Mouse (Mus musculus): ENCODE data around the gene Nfib. TPM values are rescaled to one million over a fixed set of nuclear protein-coding genes. Genes with fewer than 3 reads are reported as not detected.

The Nfib gene
- total and polyA plus RNA-seq, 3 experiments: 32.1 to 121 (median 118) TPM

DNA sequence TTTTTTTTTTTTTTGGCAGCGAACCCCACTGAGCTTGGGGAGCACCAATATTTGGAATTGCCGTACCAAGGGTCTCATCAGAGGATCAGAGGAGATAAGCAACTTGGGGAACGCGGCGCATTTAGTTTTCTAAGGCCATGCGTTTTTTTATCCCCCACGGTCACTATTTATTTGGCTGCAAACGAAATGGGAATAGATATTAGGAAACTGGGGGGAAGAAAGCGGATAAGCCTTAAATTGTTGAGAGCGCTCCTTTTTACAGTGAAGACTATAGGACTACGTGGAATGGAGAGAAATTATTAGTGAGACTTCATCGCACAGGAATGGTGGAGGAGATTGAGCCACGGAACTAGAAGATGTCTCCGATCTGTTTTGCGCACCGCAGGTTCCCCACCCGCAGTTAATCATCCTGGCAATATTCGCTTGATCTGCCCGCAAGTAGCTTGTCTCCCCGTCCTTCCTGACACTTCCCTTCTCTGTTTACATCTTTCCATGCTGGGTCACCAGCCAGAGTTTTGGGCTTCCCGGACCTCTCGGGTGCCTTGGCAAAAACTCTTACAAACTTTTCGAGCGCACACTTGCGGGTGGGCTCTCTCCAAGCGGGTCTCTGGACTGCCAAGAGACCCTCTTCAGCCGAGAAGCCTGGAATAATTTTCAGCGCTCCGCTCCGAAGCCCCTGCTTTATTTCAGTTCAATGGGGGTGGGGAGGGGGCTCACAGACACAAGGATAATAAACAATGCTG is 167.3 kb downstream of the Nfib start:
- Histone ChIP-seq H3K4me1 (ENCODE audit: control insufficient read depth, insufficient read depth, low read length) (peaks cover 9% of the 10 kb centered on the region), H3K27me3 (ENCODE audit: control insufficient read depth, insufficient read depth, low read length) (no peaks in the 10 kb centered on the region), H3K27ac (peak overlapping the region; percentile 76), H3K4me3 (peak overlapping the region; percentile 62), H3K9ac (ENCODE audit: low read depth, low read length) (peak overlapping the region; percentile 89), H3K36me3 (ENCODE audit: control insufficient read depth, insufficient read depth, low read length) (peaks cover 3% of the 10 kb centered on the region; the same call in 1 of the 2 replicates), H3K79me2 (replicated peaks; ENCODE audit: control insufficient read depth, insufficient read depth, low read length) (no peaks in the 10 kb centered on the region)
- TF ChIP-seq CTCF (IDR thresholded peaks at IDR 0.05) (no peak), EP300 (IDR thresholded peaks at IDR 0.05; ENCODE audit: insufficient read depth, low read depth, low read length) (no peak), POLR2A (IDR thresholded peaks at IDR 0.05; ENCODE audit: insufficient read depth, low read depth, low read length) (no peak)
- intact Hi-C loops (cut with DNase I): loop anchor here (2.0 to 10.0 kb wide), 7 partner anchors 33 to 1363 kb away; no protein-coding TSS in a partner anchor
- 10% methylated on average over 30 of the region's 30 CpGs for WGBS
- peak; percentile 53 to 70 for DNase-seq

- intact Hi-C loops (cut with DNase I): loop anchor here (5.0 to 10.0 kb wide), 6 partner anchors 90 to 1363 kb away; no protein-coding TSS in a partner anchor
- TF ChIP-seq POLR2A (IDR thresholded peaks at IDR 0.05; ENCODE audit: insufficient read depth, low read depth, low read length): peak; percentile 30; the same call in 1 of the 2 replicates
- TF ChIP-seq CTCF (IDR thresholded peaks at IDR 0.05): no peak
- H3K27me3 ChIP-seq (ENCODE audit: control insufficient read depth, insufficient read depth, low read length): no peaks in the 10 kb centered on the region
These were observed 168.1 kb downstream of the Nfib start for GRCm38 (mm10) chr4:82537279-82537967.

DNA sequence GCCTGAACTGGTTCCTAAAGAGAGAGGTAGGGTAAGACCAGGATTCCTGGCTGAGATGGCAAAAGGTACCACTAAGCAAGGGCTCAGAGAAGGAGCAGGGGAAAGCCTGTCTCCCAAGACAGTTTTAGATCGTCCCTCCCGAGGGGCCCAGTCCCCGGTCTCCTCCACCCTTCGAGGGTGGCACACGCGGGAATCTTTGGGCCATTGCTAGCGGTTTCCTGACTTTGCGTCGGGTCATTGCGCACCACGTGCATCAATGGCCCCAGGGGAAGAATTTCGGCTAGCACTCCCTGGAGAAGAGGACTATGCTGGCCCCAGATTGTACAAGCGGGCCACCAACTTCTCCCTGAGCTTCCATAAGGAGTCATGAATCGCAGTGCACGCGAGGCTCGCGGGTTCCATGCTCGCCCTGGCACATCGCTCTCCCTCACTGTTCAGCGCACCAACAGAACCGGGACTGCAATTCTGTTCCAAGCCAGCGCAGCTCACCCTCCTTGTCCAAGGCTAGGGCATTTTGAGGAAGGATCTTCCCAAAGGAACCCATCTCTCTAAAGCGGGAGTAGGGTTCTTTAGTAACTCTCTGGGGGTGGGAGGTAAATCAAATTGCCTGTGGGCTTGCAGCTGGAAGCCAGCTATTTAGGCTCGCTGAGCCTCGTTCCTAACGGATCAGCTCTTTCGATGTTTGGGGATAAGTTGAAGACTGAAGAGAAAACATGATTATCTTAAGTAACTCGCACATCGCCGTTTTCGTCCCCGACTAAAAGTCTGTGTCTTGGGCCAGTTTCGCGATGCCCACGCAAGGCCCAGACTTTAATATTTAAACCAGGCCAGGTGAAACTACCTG is 168.9 kb downstream of the Nfib start:
- H3K79me2 ChIP-seq (replicated peaks; ENCODE audit: control insufficient read depth, insufficient read depth, low read length): no peaks in the 10 kb centered on the region
- H3K36me3 ChIP-seq (ENCODE audit: control insufficient read depth, insufficient read depth, low read length): no peaks in the 10 kb centered on the region
- WGBS: 53% methylated on average over 36 of the region's 36 CpGs
- peak overlapping the region; percentile 89 for H3K9ac ChIP-seq (ENCODE audit: low read depth, low read length)
- peak overlapping the region; percentile 76 for H3K27ac ChIP-seq
- intact Hi-C loops (cut with DNase I): loop anchor here (1.0 to 10.0 kb wide), 7 partner anchors 25 to 1362 kb away; no protein-coding TSS in a partner anchor
- H3K4me1 ChIP-seq (ENCODE audit: control insufficient read depth, insufficient read depth, low read length): peaks cover 14% of the 10 kb centered on the region
- peak overlapping the region; percentile 62 for H3K4me3 ChIP-seq
- DNase-seq: peak; percentile 49 to 63
- TF ChIP-seq CTCF (IDR thresholded peaks at IDR 0.05): no peak
- TF ChIP-seq POLR2A (IDR thresholded peaks at IDR 0.05; ENCODE audit: insufficient read depth, low read depth, low read length): no peak
- 0 out of 2 replicates have a peak, but pooled peaks have one; percentile 14 for TF ChIP-seq EP300 (IDR thresholded peaks at IDR 0.05; ENCODE audit: insufficient read depth, low read depth, low read length)
- no peaks in the 10 kb centered on the region for H3K27me3 ChIP-seq (ENCODE audit: control insufficient read depth, insufficient read depth, low read length)

More at GRCm38 (mm10) chr4:82537279-82537967, 168.1 kb downstream of the Nfib start:
- Histone ChIP-seq H3K27ac (peak overlapping the region; percentile 76), H3K4me1 (ENCODE audit: control insufficient read depth, insufficient read depth, low read length) (peaks cover 12% of the 10 kb centered on the region), H3K79me2 (replicated peaks; ENCODE audit: control insufficient read depth, insufficient read depth, low read length) (no peaks in the 10 kb centered on the region), H3K4me3 (peak overlapping the region; percentile 62), H3K9ac (ENCODE audit: low read depth, low read length) (peak overlapping the region; percentile 89), H3K36me3 (ENCODE audit: control insufficient read depth, insufficient read depth, low read length) (peaks cover 2% of the 10 kb centered on the region; the same call in 1 of the 2 replicates)
- peak; percentile 70 to 80 for DNase-seq
- WGBS: 12% methylated on average over 28 of the region's 28 CpGs

DNA sequence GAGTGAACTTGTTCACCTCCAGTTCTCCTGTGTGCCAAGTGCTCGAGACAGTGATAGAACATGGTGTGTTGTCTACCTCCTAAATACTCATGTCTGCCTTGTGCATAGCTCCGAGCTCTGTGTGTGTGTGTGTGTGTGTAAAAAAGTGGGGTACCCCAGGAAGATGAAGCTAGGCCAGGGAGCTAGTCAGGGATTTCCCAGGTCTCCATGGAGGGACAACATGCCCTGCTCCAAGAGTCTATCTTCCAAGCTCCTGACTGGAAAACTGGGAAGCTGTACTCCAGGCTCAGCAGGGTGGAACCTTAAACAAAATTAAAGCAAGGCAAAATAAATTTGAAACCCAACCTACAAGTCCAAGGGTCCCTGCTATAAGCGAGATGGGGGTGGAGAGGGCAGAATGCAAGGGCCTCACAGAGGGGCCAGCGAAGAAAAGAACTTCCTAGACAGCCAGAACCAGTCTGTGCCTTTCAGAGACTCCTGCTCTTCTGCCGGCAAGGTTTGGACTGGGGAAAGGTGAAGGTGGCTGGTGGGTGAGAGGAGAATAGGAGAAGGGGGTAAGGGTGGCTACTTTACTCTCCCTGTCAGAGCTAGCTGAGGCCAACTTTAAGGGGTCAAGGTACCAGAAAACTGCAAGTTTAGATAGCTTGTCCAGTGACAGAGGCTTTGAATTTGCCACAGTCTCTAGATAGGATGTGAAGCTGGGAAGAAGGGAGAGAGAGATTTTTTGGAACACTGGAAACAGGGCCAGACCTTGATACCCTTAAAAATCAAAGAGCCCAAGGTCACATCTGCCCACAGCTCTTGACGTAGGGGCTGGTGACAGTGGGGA is 169.7 kb downstream of the Nfib start:
- peaks cover 18% of the 10 kb centered on the region for H3K4me1 ChIP-seq (ENCODE audit: control insufficient read depth, insufficient read depth, low read length)
- H3K4me3 ChIP-seq: no peak overlapping the region
- 79% methylated on average over 6 of the region's 6 CpGs for WGBS
- H3K27me3 ChIP-seq (ENCODE audit: control insufficient read depth, insufficient read depth, low read length): no peaks in the 10 kb centered on the region
- peak overlapping the region; percentile 76 for H3K27ac ChIP-seq
- no peaks in the 10 kb centered on the region for H3K79me2 ChIP-seq (replicated peaks; ENCODE audit: control insufficient read depth, insufficient read depth, low read length)
- TF ChIP-seq EP300 (IDR thresholded peaks at IDR 0.05; ENCODE audit: insufficient read depth, low read depth, low read length) (no peak), POLR2A (IDR thresholded peaks at IDR 0.05; ENCODE audit: insufficient read depth, low read depth, low read length) (no peak), CTCF (IDR thresholded peaks at IDR 0.05) (no peak)
- 0 out of 2 replicates have a peak, but pooled peaks cover 2% of the 10 kb centered on the region for H3K36me3 ChIP-seq (ENCODE audit: control insufficient read depth, insufficient read depth, low read length)
- intact Hi-C loops (cut with DNase I): loop anchor here (1.0 to 10.0 kb wide), 7 partner anchors 25 to 1361 kb away; no protein-coding TSS in a partner anchor
- no peak overlapping the region for H3K9ac ChIP-seq (ENCODE audit: low read depth, low read length)
- DNase-seq: no peak

GRCm38 (mm10) chr4:82533231-82533630 is 172.3 kb downstream of the Nfib start:
- H3K27ac ChIP-seq: peak overlapping the region; percentile 61
- H3K9ac ChIP-seq (ENCODE audit: low read depth, low read length): peak overlapping the region; percentile 8; the same call in 1 of the 2 replicates
- peaks cover 16% of the 10 kb centered on the region for H3K4me1 ChIP-seq (ENCODE audit: control insufficient read depth, insufficient read depth, low read length)

More at GRCm38 (mm10) chr4:82533231-82533630, 172.3 kb downstream of the Nfib start:
- no peak for DNase-seq
- Histone ChIP-seq H3K27me3 (ENCODE audit: control insufficient read depth, insufficient read depth, low read length) (no peaks in the 10 kb centered on the region), H3K4me3 (no peak overlapping the region), H3K36me3 (ENCODE audit: control insufficient read depth, insufficient read depth, low read length) (0 out of 2 replicates have a peak, but pooled peaks cover 4% of the 10 kb centered on the region), H3K79me2 (replicated peaks; ENCODE audit: control insufficient read depth, insufficient read depth, low read length) (no peaks in the 10 kb centered on the region)
- WGBS: 16% methylated on average over 3 of the region's 3 CpGs
- intact Hi-C loops (cut with DNase I): loop anchor here (10.0 kb wide), 2 partner anchors 788 to 1358 kb away; no protein-coding TSS in a partner anchor
- TF ChIP-seq POLR2A (IDR thresholded peaks at IDR 0.05; ENCODE audit: insufficient read depth, low read depth, low read length): no peak
- TF ChIP-seq EP300 (IDR thresholded peaks at IDR 0.05; ENCODE audit: insufficient read depth, low read depth, low read length): no peak
- no peak for TF ChIP-seq CTCF (IDR thresholded peaks at IDR 0.05)

Measured in heart, adult 2 months (tissue).